Mouse (Mus musculus): ENCODE measurements around the gene AA467197.

The AA467197 gene

GRCm38 (mm10) chr2:122638673-122639072 is 1.9 kb downstream of the AA467197 start:
- no peak for DNase-seq

GRCm38 (mm10) chr2:122652096-122653084 is 15.6 kb downstream of the AA467197 start:
- DNase-seq, result peak; percentile 14 to 39

DNA sequence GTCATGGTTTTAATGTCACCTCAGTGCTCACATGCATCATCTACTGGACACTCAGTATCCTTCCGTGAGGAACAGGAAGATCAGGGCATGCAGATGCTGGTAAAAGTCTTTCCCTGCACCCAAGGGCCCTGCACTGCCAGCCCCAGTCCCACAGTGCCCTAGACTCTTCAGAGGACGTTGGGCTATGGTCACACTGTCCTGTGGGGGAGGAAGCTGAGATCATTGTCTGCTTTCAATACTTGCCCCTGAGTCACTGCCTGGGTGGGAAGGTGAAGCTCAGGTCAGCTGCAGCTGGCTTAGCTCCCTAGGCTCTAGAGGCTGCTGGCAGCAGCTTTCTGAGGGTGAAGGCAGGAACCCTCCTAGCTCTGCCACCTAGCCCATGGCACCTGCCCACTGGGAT is 19.3 kb downstream of the AA467197 start:
- DNase-seq, result no peak

DNA sequence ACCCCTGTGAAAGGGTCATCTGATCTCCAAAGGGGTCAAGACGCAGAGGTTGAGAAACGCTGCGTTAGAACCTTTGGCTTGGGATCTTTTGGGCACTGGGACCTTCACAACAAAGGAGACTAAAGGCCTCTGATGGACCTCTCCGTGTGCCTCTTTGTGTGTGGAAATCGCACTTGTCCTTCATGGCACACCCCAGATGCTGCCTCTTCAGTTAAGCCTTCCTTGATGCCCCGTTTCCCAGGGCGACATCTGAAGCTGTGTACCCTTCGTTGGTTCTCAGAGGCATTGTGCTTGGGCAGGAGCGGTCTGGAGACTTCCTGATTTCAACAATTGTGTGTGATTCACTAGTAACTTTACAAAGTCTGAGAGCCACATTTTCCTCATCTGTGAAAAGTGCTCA is 20.0 kb downstream of the AA467197 start:
- DNase-seq, result no peak

DNA sequence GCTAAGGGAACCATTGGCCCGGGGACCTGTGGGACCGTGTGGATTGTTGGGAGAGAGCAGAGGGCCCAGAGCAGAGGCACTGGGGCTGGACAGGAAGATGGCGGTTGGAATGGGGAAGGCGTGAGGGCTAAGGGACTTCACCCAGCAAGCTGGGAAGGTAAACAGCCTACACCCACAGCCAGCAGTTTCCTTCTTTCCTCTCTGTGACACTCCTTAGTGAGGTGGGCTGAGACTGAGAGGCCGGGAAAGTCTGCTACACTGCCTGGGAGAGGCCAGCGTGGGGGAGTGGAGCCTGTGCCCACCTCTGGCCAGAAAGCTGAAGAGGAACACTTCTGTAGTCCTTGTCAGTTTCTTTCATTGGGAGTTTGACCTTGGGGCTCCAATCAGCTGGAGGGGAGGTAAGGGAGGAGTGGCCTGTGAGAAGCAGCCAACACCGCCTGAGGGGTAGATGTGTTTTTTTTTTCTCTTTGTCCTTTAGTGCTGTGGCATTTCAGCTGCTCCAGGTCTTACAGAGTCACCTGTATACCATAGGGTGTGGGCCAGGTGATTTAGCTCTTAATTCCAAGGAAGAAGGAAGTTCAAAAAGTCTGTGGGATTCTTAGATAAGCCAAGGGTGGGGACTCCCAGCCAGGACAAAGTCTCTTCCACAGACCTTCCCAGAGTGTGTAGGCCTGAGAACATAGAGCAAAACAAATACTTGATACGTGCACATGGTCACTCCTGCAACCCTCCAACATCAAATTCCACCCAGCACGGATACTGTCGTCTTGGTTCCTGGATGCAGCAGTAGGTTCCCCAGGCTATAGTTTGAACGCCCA is 21.1 kb downstream of the AA467197 start:
- DNase-seq, result no peak

GRCm38 (mm10) chr2:122659825-122660224 is 23.0 kb downstream of the AA467197 start:
- no peak for DNase-seq

DNA sequence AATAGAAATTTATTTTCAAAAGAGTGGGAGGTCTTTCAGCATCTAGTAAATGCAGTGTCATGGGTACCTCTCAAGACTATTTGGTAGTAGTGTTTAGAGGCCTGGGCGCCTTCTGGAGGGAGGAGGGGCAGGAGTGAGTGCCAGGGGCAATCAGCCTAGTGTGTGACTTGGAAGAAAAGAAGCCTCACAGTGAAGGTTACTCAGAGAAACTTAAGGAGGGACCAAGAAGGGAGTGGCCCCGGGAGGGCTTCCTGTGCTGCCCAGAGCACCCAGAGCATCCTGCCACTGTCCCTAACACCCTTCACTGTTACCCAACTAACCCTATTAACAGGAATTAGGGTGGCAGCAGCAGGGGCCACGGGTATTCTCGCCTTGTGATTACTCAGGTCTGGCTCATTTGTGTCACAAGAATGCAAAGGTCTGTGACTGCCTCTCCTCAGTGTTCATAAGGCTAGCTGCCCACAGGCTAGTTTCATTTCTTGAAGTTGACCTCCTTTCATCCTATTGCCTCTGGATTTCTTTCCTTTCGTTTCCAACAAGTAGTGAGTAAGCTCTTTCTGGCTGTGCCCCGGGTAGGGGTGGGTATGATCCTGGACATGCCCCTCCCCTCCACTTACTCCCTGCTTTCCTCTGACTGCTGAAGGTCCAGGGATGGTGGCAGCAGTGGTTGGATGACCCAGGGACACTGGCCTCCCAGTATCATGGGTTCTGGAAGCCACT is 28.6 kb downstream of the AA467197 start:
- DNase-seq, result no peak

- peak; percentile 59 to 68 for DNase-seq
Observed at GRCm38 (mm10) chr2:122665973-122666875, 29.4 kb downstream of the AA467197 start.

- peak; percentile 58 to 60 for DNase-seq
Observed at GRCm38 (mm10) chr2:122667856-122668255, 31.1 kb downstream of the AA467197 start.

DNA sequence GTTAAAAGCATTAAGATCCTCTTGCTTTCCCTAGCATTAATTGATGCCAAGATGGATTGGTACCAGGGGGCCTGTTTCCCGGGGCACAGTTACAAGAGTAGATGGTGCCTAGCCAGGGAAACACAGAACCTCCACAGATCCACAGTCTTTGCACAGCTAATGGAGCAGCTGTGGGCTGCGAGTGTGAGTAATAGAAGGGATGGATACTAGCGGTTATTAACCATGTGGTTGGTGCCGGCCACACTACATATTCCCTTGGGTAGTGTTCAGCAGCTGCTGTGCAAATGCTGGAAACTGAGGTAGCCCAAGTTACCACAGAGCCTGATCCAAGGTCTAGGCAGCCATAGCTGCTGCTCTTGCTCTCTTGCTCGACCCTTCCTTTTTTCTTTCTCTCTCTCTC is 34.9 kb downstream of the AA467197 start:
- DNase-seq, result no peak

DNA sequence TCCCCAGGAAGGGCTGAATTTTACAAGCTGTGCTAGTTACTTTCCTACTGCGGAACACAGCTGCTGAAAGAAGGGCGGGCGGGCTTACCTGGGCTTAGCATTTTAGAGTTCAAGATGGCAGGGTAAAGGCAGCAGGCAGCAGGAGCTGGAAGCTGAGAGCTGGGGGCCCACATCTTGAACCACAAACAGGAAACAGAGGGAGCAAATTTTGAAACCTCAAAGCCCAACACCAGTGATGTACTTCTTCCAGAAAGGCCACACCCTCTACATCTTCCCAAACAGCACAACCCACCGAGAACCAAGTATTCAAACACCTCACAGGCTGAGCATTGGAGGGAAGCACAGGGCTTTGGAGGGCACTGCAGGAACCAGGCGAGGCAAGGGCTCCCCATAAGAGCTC is 36.1 kb downstream of the AA467197 start:
- no peak for DNase-seq

- no peak for DNase-seq
Observed at GRCm38 (mm10) chr2:122675126-122675525, 38.3 kb downstream of the AA467197 start.

DNA sequence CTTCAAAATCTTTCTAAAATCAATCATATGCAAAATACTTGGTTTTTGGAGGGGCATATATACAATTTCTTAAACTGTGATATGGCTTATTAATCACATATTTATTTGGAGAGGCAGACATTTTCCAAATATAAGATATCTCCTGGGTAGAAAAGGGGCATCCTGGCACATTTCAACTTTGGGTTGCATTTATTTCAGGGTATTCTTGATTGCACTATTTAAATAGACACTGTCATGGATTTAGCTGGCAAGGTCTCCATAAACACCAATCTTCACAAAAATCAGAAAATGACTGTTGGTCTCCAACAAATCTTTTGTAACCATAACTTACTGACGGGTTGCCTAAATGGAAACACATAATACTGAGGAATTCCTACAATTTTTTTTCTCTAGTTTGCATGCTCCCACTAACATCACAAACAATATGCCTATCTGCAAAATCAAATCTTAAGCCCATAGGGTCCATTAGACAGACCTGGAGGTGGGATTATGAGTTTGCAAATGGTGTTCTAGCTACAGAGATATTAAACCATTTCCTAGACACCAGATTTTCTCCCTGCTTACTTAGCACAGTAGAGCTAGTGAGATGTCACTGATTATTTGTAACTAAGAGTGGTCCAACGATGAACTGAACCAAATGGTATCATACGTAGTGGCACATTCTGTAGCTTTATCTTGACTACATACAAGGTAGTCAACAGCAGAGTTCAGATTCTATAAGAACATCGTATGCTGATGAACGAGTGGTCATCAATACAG is 44.8 kb downstream of the AA467197 start:
- no peak for DNase-seq

DNA sequence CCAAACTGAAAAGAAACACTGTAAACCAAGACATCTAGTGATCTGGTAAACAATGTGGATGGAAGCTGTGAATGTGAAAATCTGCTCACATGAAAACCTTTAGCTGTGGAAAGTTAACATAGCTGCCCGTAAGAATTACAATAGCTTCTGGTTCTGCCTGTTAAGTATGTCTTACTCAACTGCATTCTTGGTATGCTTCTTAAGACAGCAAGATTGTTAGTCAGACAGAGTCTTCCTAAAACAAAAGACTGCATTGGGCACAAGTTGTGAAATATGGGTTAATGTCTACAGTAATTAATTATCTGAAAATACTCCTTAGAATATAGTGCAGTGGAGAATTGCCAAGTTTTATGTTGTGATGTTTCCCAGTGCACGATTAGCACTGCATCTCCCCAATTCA is 45.7 kb downstream of the AA467197 start:
- no peak for DNase-seq

DNA sequence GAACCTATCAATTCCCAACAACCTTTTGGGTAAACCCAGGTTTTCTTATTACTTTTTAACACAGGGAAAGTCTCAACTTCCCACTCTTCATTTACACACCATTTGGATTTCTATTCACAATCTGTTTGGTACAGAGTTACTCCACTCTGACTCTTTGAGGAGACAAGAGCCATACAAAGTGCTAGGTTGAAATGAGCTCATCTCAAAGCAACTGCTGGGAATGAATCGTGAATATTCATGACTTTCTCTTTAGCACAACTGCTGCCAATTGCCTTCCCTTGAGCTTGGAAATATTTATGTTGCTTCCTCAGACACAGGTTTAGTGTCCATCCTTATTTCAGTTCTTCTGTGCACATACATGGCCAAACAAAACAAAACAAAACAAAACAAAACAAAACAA is 46.9 kb downstream of the AA467197 start:
- no peak for DNase-seq

DNA sequence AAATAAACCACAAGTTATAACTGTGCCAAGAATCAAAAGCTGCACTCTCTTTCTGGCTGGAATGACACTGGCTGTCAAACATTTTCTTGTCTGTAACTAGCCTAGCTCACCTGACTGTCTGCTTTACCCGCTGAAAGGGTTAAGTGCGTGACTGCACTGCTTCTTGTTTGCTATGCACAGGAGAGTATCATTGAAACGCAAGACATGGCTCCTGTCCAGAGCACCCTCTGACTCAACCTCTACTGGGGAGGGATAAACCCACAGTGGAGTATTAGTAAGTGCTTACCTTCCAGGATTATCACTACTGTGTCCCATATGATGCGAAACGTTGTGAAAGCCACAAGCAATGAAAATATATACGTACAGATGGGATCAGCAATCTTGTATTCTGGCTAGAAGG is 49.9 kb downstream of the AA467197 start:
- no peak for DNase-seq
